Mouse (Mus musculus): ENCODE measurements around the gene Trak2. TPM values are rescaled to one million over a fixed set of nuclear protein-coding genes. Genes with fewer than 3 reads are reported as not detected.

The Trak2 gene
- polyA plus RNA-seq, 1 experiment = 57.2 TPM

- Histone ChIP-seq H3K4me1 (ENCODE audit: control insufficient read depth) (peaks cover 75% of the 10 kb centered on the region), H3K27me3 (ENCODE audit: control insufficient read depth) (no peaks in the 10 kb centered on the region), H3K4me3 (replicated peaks) (no peak overlapping the region), H3K9me3 (ENCODE audit: control insufficient read depth, low read length) (no peaks in the 10 kb centered on the region), H3K36me3 (ENCODE audit: control insufficient read depth) (peaks cover 93% of the 10 kb centered on the region)
- TF ChIP-seq TAL1 (IDR thresholded peaks at IDR 0.05; ENCODE audit: low read length) (no peak), GATA1 (IDR thresholded peaks at IDR 0.05; ENCODE audit: low read length) (no peak)
Measured at GRCm38 (mm10) chr1:58949561-58950106, 23.6 kb downstream of the Trak2 start.

GRCm38 (mm10) chr1:58946718-58947117 is 26.5 kb downstream of the Trak2 start:
- H3K36me3 ChIP-seq (ENCODE audit: control insufficient read depth) = peaks cover 83% of the 10 kb centered on the region
- TF ChIP-seq GATA1 (IDR thresholded peaks at IDR 0.05; ENCODE audit: low read length) = no peak
- no peak for TF ChIP-seq TAL1 (IDR thresholded peaks at IDR 0.05; ENCODE audit: low read length)

DNA sequence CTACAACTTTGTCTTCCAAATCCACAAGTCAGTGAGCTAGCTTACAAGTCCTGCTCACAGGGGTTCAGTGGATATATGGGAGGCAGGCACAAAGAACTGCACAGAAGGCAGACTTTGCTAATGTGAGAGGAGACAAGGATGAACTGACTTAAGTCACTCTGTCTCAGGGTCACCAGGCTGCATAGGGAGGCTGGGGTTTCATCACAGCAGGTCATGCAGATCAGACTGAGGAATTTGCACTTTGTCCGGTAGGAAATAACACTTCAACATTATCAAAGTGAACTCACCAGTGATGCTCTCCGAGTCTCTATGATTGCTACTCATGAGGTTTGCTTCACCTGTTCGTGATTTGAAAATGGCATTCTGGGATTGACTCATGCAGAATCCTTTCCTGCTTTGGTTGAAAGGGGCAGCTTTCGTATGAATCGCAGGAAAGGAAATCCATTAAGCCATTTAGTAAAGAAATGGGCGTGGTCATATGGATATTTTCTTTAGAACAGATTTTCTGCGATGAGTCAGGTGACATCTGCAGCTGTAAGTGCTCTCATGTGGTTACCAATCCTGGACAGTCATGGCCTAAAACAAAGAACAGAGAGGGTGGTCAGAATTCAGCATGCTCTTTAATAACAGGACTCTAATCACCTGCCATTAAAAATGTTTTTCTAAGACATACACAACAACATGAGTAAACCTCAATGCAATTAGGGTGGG is 27.1 kb downstream of the Trak2 start:
- H3K9me3 ChIP-seq (ENCODE audit: control insufficient read depth, low read length) = no peaks in the 10 kb centered on the region
- peaks cover 41% of the 10 kb centered on the region for H3K4me1 ChIP-seq (ENCODE audit: control insufficient read depth)
- peaks cover 77% of the 10 kb centered on the region for H3K36me3 ChIP-seq (ENCODE audit: control insufficient read depth)
- no peak overlapping the region for H3K4me3 ChIP-seq (replicated peaks)
- TF ChIP-seq TAL1 (IDR thresholded peaks at IDR 0.05; ENCODE audit: low read length) = no peak
- no peak for TF ChIP-seq GATA1 (IDR thresholded peaks at IDR 0.05; ENCODE audit: low read length)
- H3K27me3 ChIP-seq (ENCODE audit: control insufficient read depth) = no peaks in the 10 kb centered on the region

More at GRCm38 (mm10) chr1:58946718-58947117, 26.5 kb downstream of the Trak2 start:
- Histone ChIP-seq H3K4me3 (replicated peaks) (no peak overlapping the region), H3K4me1 (ENCODE audit: control insufficient read depth) (peaks cover 47% of the 10 kb centered on the region), H3K9me3 (ENCODE audit: control insufficient read depth, low read length) (no peaks in the 10 kb centered on the region), H3K27me3 (ENCODE audit: control insufficient read depth) (no peaks in the 10 kb centered on the region)

GRCm38 (mm10) chr1:58945523-58945922 is 27.7 kb downstream of the Trak2 start:
- TF ChIP-seq TAL1 (IDR thresholded peaks at IDR 0.05; ENCODE audit: low read length) (no peak), GATA1 (IDR thresholded peaks at IDR 0.05; ENCODE audit: low read length) (no peak)
- H3K36me3 ChIP-seq (ENCODE audit: control insufficient read depth) = peaks cover 73% of the 10 kb centered on the region
- no peaks in the 10 kb centered on the region for H3K27me3 ChIP-seq (ENCODE audit: control insufficient read depth)
- no peak overlapping the region for H3K4me3 ChIP-seq (replicated peaks)
- peaks cover 35% of the 10 kb centered on the region for H3K4me1 ChIP-seq (ENCODE audit: control insufficient read depth)
- H3K9me3 ChIP-seq (ENCODE audit: control insufficient read depth, low read length) = peaks cover 1% of the 10 kb centered on the region; the same call in 1 of the 2 replicates

DNA sequence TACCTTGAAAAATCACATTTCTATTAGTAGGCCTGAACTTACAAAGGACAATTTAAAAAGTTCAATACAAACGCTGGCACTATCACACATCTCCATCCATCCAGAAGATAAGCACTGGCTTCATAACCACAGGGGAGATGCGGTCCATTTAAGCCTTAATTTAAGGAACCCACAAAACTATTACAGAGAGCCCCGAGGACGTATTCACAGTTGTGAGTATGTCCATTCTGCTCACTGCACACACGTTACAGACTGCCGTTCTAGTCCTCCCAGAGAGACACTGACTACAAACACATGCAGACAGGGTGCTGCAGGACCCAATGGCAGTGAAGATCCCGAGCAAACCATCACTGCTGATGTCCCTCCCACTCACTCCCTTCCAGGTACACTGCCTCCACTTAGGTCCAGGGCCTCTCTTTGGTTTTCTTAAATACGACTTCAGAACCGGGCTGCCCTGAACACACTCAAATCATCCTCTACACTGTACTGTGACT is 35.6 kb downstream of the Trak2 start:
- Histone ChIP-seq H3K36me3 (ENCODE audit: control insufficient read depth) (peaks cover 47% of the 10 kb centered on the region), H3K4me3 (replicated peaks) (no peak overlapping the region), H3K27me3 (ENCODE audit: control insufficient read depth) (no peaks in the 10 kb centered on the region), H3K9me3 (ENCODE audit: control insufficient read depth, low read length) (peaks cover 11% of the 10 kb centered on the region), H3K4me1 (ENCODE audit: control insufficient read depth) (peaks cover 6% of the 10 kb centered on the region)
- no peak for TF ChIP-seq TAL1 (IDR thresholded peaks at IDR 0.05; ENCODE audit: low read length)
- no peak for TF ChIP-seq GATA1 (IDR thresholded peaks at IDR 0.05; ENCODE audit: low read length)

- no peak overlapping the region for H3K4me3 ChIP-seq (replicated peaks)
- peaks cover 6% of the 10 kb centered on the region for H3K4me1 ChIP-seq (ENCODE audit: control insufficient read depth)
- peaks cover 11% of the 10 kb centered on the region for H3K9me3 ChIP-seq (ENCODE audit: control insufficient read depth, low read length)
- H3K36me3 ChIP-seq (ENCODE audit: control insufficient read depth) = peaks cover 46% of the 10 kb centered on the region
- H3K27me3 ChIP-seq (ENCODE audit: control insufficient read depth) = no peaks in the 10 kb centered on the region
- TF ChIP-seq TAL1 (IDR thresholded peaks at IDR 0.05; ENCODE audit: low read length) = no peak
- no peak for TF ChIP-seq GATA1 (IDR thresholded peaks at IDR 0.05; ENCODE audit: low read length)
Measured at GRCm38 (mm10) chr1:58936746-58937605, 36.3 kb downstream of the Trak2 start.

- no peaks in the 10 kb centered on the region for H3K9me3 ChIP-seq (ENCODE audit: control insufficient read depth, low read length)
- TF ChIP-seq TAL1 (IDR thresholded peaks at IDR 0.05; ENCODE audit: low read length) = no peak
- TF ChIP-seq GATA1 (IDR thresholded peaks at IDR 0.05; ENCODE audit: low read length) = no peak
- H3K27me3 ChIP-seq (ENCODE audit: control insufficient read depth) = no peaks in the 10 kb centered on the region
- peaks cover 79% of the 10 kb centered on the region for H3K36me3 ChIP-seq (ENCODE audit: control insufficient read depth)
- H3K4me3 ChIP-seq (replicated peaks) = no peak overlapping the region
- peaks cover 5% of the 10 kb centered on the region for H3K4me1 ChIP-seq (ENCODE audit: control insufficient read depth)
Measured at GRCm38 (mm10) chr1:58926664-58927063, 46.6 kb downstream of the Trak2 start.

DNA sequence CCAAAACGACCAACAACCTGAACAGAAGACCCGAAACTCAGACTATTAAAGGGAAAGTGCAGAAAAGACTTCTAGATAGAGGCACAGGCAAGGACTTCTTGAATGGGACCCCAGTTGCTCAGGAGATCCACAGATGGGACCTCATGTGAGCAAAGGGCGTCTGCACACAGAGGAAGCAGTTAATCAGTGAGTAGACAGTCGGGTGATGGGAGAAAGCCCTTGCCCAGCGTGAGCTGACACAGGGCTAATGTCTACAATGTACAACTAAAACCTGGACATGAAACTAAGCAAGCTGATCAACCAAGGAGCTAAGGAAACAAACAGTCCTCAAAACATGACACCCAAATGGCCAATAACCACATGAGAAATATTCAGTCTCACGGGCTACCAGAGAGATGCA is 55.7 kb downstream of the Trak2 start:
- Histone ChIP-seq H3K27me3 (ENCODE audit: control insufficient read depth) (no peaks in the 10 kb centered on the region), H3K36me3 (ENCODE audit: control insufficient read depth) (peaks cover 100% of the 10 kb centered on the region), H3K9me3 (ENCODE audit: control insufficient read depth, low read length) (no peaks in the 10 kb centered on the region), H3K4me3 (replicated peaks) (no peak overlapping the region), H3K4me1 (ENCODE audit: control insufficient read depth) (no peaks in the 10 kb centered on the region; the same call in 1 of the 2 replicates)
- TF ChIP-seq TAL1 (IDR thresholded peaks at IDR 0.05; ENCODE audit: low read length) (no peak), GATA1 (IDR thresholded peaks at IDR 0.05; ENCODE audit: low read length) (no peak)
